Mouse (Mus musculus) heart, adult 2 months (tissue): ENCODE measurements at regions not wholly inside any gene's neighbourhood (a gene's known extent, or its start where the extent isn't known, plus 50 kb on each side); places are given as distances from the start of the nearest gene placed in this dataset.

Experiments used
- CTCF ChIP-seq: fragments of 200-600 bp; IDR thresholded peaks from 2 replicates; pipeline ENCODE4 v1.8.1; 2022; ENCODE audit warnings: antibody characterized with exemption, mild to moderate bottlenecking, moderate library complexity
- EP300 ChIP-seq: fragments of 200-500 bp; IDR thresholded peaks from 2 replicates; pipeline ENCODE4 v1.6.1; 2011; ENCODE audit warnings: low read depth, low read length, control low read depth; ENCODE audit not compliant: insufficient read depth
- POLR2A ChIP-seq: fragments of 200-500 bp; IDR thresholded peaks from 2 replicates; pipeline ENCODE4 v1.6.1; 2011; ENCODE audit warnings: mild to moderate bottlenecking, low read depth, low read length, control low read depth; ENCODE audit not compliant: insufficient read depth

GRCm38 (mm10) chr16:70160539-70160938, 153.2 kb upstream of the Gbe1 start:
- TF ChIP-seq POLR2A (no peak), CTCF (0 out of 2 replicates have a peak, but pooled peaks have one; percentile 17), EP300 (no peak)
